Mouse (Mus musculus) splenic B cell, adult 2 months (primary cell): ENCODE measurements around the gene Lypd6b.

Experiments used
- DNase-seq: peaks from one replicate; pipeline ENCODE4 v3.0.0-alpha.2; 2011; ENCODE audit warnings: low read depth, low spot score
- H3K27me3 ChIP-seq: 2 replicates; pipeline ENCODE4 v1.6.1; 2012; ENCODE audit warnings: mild to moderate bottlenecking, low read length, moderate library complexity, mixed read lengths; ENCODE audit not compliant: control insufficient read depth, poor library complexity, insufficient read depth, severe bottlenecking
- H3K36me3 ChIP-seq: 2 replicates; pipeline ENCODE4 v1.6.1; 2012; ENCODE audit warnings: mild to moderate bottlenecking, low read length, moderate library complexity, mixed read lengths; ENCODE audit not compliant: control insufficient read depth, poor library complexity, insufficient read depth, severe bottlenecking

Gene Lypd6b

DNA sequence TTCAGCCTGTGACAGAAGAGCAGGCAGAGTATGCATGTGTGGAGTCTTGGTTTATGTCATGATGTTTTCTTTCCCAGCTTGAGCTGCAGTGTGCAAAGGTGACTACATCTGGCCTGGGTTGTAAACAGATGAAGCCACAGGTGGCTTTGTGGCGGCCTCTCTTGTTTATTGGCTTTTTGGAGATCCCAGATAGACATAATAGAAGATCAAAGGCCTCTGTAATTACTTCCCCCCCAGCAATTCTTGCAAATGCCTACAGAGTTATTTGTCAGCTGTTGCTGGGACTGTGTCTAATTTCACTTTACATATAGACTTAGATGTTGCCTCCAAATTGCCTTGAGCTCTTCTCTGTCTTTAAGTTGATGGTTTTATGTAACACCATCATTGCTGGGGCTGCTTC lies 38.1 kb downstream of the Lypd6b start:
- Histone ChIP-seq H3K36me3 (no peaks in the 10 kb centered on the region), H3K27me3 (no peaks in the 10 kb centered on the region)
- no peak for DNase-seq

DNA sequence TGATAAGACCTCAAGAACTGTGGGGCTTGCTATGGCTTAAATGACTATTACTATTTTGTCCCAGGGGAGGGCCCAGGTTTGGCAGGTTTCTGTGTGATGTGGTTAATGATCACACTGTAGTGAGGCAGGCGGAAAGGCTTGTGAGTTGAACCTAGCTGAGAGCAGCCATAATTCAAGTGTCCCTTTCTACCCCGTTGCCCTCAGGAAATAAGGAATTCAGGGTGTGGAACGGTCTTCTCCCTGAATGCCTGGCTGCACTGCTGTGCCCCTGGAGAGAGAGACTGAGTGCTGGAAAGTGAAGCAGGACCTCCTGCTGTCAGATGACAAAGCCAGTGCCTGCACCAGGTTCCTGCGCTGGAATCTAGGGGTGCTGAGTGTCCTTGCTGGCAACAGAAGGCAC lies 40.3 kb downstream of the Lypd6b start:
- Histone ChIP-seq H3K36me3 (no peaks in the 10 kb centered on the region), H3K27me3 (no peaks in the 10 kb centered on the region)
- no peak for DNase-seq

DNA sequence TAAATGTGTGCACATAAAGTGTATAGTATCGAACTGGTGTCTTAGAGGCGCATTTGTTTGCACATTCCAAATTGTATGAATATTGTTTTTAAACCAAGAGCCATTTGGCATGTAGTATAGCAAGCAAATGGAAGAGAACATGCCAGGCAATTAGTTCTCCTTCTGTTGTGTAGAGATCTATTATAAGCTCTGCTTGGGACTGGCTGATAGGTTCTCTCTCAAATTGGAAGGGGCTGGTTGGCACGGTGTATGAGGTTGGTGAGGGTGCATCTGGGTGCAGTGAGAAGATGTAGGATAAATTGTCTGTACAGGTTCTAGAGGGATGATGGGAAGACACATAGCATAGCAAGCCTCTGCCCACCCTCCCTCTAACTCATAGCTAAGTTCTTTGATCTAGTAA lies 42.9 kb downstream of the Lypd6b start:
- no peaks in the 10 kb centered on the region for H3K27me3 ChIP-seq
- H3K36me3 ChIP-seq = no peaks in the 10 kb centered on the region
- DNase-seq = no peak

DNA sequence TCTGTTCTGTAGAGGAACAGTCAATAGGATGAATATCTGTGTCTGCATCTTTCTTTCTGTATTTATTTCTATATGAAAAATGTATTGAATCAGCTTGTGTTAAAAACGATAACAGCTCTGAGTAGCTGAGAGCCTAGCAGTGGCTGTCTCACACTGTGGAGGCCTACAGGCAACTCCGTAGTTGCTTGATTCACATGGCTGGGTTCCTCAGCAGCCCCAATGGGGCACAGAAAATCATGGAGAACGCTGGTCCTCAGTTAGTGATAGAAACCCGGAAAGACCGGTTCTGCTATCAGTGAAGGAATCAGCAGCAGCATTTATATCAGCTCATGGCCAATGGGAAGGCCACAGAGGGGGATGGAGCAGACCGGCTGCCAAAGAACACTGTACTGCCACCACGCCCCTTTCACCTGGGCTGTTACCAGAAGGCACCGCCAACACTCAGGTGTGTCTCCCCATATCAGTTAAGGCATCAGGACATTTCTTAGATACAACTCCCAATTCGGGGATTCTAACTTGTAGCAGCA lies 44.9 kb downstream of the Lypd6b start:
- DNase-seq = no peak
- no peaks in the 10 kb centered on the region for H3K27me3 ChIP-seq

DNA sequence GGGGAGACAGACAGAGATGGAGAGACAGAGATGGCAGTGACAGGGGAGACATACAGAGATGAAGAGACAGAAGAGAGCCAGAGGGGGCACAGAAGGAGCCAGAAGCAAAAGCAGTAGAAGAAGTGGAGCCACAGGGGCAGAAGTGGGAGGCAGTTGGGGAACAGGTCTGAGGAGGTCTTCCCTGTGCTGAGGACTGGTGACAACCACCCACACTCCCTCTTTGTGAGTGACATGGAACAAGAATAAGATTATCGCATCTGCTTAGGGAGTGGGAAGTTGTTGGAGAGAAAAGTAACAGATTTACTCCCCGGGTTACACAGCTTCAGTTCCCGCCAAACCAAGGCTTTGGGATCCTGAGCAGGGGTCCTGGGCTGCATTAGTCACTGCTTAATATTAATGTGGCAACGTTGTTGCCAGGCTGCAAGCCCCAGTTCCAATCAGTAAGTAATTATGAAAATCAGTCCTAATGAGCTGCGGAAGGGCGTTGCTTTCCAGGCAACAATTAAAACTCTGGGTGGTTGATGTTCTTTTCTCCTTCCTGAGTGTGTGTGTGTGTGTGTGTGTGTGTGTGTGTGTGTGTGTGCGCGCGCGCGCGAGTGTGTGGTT lies 50.1 kb downstream of the Lypd6b start:
- H3K36me3 ChIP-seq = no peaks in the 10 kb centered on the region
- H3K27me3 ChIP-seq = no peaks in the 10 kb centered on the region
- DNase-seq = no peak

More for the DNA sequence above, 44.9 kb downstream of the Lypd6b start:
- no peaks in the 10 kb centered on the region for H3K36me3 ChIP-seq

DNA sequence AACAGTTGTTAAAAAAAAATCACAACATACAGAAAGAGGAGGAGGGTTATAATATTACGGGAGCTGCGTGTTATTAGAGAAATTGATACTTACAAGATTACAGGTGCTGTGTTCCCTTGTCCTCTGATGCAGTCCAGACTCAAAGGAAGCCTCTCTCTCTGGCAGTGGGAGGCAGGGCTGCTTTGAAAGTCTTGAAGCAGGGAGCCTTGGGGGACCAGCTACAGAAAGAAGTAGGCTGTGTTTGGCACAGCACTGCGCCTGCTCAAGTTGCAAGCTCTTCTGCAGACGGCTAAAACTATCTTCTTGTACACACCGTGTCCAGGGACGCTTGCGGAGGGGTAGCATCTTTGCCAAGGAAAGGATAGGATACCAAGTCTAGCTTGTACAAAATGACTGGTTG lies 51.1 kb downstream of the Lypd6b start:
- Histone ChIP-seq H3K36me3 (no peaks in the 10 kb centered on the region), H3K27me3 (no peaks in the 10 kb centered on the region)

DNA sequence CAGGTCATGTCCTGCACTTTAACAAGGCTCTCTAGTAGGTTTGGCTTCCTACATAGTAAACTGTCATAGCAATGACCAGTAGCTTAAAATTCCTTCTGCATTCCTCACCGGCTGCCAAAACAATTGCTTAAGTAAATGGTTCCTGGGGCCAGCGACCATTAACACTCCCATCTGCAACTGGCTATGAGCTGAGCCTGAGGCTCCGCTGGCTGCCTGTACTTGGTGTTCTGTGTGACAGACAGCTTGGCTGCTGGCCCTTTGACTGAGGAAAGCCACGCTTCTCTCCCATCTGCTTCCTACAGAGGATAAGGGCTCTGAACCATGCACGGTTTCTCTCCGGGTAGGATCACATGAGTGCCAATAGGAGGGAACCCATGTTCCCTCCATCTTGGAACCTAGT lies 53.1 kb downstream of the Lypd6b start:
- Histone ChIP-seq H3K36me3 (no peaks in the 10 kb centered on the region), H3K27me3 (no peaks in the 10 kb centered on the region)
- DNase-seq = no peak

More for the DNA sequence above, 51.1 kb downstream of the Lypd6b start:
- no peak for DNase-seq

DNA sequence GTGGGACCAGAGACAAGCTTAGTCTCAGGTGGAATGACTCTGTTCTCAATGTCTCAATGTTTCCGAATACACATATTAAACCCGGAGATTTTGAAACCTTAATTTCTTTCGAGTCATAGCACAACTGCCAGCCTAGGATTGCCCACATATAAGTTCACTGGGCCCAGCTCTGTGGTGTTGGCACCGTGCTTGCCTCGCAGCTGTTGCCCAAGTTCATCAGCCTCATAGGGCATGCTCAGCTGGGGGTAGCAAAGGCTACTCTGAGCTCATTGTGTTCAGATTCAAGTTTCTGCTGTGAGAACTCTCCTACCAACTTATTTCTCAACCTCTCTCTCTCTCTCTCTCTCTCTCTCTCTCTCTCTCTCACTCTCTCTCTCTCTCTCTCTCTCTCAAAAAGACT lies 53.6 kb downstream of the Lypd6b start:
- no peak for DNase-seq
- H3K27me3 ChIP-seq = no peaks in the 10 kb centered on the region
- no peaks in the 10 kb centered on the region for H3K36me3 ChIP-seq

DNA sequence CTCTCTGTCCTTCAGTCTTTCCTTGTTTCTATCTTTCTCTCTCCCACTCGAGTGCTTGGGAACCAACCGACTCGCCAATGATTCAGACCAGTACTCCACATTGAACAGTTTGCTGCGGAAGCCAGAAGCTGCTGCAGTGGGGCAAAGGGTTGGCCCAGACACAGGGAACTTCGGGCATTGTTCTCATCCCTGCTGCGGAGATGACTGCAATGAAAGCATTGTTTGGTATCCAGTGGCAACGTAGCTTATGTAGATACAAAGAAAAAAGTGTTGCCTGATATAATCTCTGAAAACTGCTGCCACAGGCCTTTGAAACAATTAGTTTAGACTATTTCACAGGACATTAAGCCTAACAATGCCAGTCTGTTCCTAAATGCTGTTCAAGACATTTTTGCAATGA lies 57.6 kb downstream of the Lypd6b start:
- Histone ChIP-seq H3K27me3 (no peaks in the 10 kb centered on the region), H3K36me3 (no peaks in the 10 kb centered on the region)
- DNase-seq = no peak

DNA sequence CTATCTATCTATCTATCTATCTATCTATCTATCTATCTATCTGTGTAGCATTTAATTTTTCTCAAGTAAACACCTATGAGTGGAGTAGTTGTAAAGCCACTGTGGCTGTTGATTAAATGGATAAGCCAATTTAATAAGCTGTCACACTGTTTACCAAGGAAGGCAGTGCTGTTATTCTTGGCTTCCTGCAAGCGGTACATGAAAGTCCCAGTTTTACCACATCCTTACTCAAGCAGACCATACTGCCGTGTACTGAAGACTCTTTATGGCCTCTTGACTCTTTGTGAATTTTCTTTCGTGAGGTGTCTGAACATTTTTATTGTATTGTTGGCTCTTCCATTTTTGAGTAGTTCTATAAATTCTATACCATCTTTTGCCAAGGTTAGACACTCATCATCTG lies 58.6 kb downstream of the Lypd6b start:
- Histone ChIP-seq H3K27me3 (no peaks in the 10 kb centered on the region), H3K36me3 (no peaks in the 10 kb centered on the region)
- no peak for DNase-seq

DNA sequence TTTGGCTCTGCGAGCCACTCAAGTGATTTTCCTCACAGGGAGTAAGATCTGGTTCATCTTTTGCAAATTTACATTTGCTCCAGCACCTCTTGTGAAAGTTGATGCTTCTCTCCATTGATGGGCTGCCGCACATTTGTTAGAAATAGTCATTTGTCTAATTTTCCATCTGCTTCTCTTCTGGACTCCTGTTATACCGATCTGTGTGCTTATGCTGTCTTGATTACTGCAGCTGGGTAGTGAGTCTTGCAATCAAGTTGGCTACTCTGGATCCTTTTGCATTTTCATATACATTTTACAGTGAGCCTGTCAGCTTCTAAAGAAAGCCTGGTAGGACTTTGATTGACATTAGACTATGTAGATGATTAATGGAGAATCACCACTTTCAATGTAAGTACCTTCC lies 59.4 kb downstream of the Lypd6b start:
- no peak for DNase-seq
- H3K27me3 ChIP-seq = no peaks in the 10 kb centered on the region
- no peaks in the 10 kb centered on the region for H3K36me3 ChIP-seq

DNA sequence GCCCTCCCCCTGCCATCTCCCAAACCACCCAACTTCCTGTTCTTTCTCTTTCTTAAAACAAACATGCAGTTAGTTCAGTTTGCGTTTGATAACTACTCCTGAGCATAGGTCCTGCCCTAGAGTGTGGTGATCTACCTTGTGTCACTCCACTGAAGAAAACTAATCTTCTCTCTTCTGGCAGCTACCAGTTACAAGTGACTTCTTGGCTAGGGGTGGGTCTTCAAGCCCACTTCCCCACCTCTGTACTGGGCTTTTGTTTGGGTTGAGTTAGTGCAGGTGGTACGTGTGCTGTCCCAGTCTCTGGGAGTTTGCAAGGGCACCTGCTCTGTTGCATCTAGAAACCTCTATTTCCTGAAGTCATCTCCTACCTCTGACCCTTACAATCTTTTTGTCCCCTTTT lies 60.3 kb downstream of the Lypd6b start:
- no peak for DNase-seq
- H3K36me3 ChIP-seq = no peaks in the 10 kb centered on the region
- no peaks in the 10 kb centered on the region for H3K27me3 ChIP-seq

DNA sequence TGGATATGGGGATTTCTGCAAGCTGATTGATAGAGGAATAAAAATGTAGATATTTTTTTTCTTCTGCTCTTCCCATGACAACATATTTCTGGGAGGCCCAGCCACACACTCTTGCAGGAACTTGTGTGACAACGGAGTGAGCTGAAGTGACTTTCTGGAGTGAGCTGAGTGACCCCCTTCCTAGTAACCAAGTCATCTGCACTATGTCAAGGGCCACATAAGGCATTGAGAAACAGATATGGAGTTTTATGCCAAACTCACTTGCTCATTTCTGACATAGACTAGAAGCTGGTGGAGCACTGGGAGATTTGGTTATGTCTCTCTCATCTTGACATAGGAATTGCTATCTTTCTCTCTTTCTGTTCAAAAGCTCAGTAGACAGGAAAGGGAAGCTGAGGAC lies 62.3 kb downstream of the Lypd6b start:
- Histone ChIP-seq H3K36me3 (no peaks in the 10 kb centered on the region), H3K27me3 (no peaks in the 10 kb centered on the region)
- DNase-seq = no peak

DNA sequence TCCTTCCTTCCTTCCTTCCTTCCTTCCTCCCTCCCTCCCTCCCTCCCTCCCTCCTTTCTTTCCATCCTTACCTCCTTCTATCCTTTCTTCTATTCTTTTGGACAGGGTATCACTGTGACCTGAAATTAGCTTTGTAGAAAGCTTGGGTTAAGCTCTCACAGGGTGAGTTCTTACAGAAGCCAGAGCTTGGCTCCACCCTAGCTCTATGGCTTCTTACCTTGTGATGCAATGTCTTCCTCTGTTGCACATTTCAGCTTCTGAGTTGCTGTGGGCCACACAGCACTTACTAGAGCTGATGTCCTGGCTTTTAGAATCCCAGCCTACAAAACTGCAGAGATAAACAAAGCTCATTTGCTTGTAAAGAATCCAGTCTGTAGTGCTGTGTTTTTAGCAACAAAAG lies 64.5 kb downstream of the Lypd6b start:
- DNase-seq = no peak
- no peaks in the 10 kb centered on the region for H3K36me3 ChIP-seq
- H3K27me3 ChIP-seq = no peaks in the 10 kb centered on the region

DNA sequence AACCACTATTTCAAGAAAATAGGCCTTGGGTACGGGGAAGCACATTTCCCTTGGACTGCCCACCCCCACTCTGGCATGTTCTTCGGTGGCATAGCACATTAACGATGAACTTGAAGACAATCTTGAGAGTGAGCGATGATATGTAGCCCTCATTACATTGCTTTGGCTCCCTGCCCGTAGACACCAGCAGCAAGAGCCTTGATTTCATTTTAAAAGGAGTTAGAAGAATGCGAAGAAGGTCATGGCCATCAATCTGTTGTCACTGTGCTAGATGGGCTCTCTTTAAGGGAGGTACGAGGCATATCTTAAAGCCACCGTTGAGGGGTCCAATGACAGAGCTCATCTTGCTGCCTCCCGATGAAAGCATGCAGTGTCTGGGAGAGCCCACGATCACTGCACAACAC lies 68.7 kb downstream of the Lypd6b start:
- Histone ChIP-seq H3K36me3 (no peaks in the 10 kb centered on the region), H3K27me3 (no peaks in the 10 kb centered on the region)
- DNase-seq = no peak

DNA sequence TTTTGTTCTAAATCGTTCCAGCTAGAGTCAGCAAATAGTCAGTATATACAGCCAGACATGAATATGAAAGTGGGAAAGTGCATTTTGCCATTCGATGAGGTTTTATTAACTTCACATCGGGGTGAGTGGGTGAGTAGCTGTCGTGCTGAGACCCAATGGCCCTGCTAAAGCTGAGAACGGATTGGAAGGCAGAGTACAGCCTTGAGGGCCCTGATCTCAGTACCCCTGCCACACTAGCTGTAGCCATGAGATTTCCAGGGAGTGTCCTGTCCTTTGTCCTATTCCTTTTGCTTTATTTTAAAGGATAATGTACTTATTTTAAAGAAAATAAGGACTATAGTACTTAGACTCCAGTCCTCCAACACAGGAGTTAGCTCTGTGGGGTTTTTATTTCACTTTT lies 69.1 kb downstream of the Lypd6b start:
- no peaks in the 10 kb centered on the region for H3K27me3 ChIP-seq
- no peaks in the 10 kb centered on the region for H3K36me3 ChIP-seq
- no peak for DNase-seq
